Mouse (Mus musculus): ENCODE data around the gene B4galt1.

B4galt1 gene

DNA sequence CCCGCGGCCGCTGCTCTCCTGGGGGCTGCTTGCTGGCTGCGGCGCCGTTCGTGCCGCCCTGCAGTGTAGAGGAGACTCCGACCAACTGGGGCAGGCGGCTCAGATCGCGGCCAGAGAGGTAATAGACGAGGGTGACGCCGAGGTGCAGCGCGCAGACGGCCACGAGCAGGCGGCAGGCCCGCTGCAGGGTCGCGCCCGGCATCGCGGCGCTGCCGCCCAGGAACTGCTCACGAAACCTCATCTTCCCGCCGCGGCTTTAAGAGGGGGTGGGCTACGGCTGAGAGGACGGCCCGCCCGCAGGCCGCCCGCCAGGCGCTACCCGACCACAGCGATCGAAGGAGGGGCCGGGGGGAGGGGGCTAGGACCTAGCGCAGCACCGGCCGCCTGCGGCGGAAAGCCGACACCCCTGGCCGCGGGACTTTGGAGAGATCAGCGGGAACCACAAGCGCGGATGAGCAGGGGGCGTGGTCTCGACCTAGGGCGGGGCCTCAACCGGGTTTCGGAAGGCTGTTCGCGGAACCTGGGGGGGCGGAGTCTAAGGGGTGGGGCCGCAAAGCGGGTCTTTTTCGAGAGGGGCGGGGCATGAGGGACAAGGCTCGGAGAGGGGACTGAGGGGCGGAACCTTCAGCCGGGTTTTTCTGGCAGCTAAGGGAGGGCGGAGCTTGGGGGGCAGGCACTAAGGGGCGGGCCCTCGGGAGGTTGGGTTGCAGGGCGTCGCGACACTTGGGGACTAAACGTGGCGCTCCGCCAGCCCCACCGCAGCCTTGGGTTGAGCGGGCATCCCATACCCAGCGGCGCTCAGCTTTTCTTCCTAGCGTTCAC is at the start of gene B4galt1:
Gene B4galt1 (minus strand): TSS at position 441 of the 822 bp plus-strand sequence.
- peak; percentile 94 for DNase-seq

- no peak for DNase-seq
Measured at GRCm38 (mm10) chr4:40900612-40901011, 46.8 kb upstream of the B4galt1 start.

GRCm38 (mm10) chr4:40900071-40900470 is 46.3 kb upstream of the B4galt1 start:
- DNase-seq, result no peak

GRCm38 (mm10) chr4:40899264-40899663 is 45.5 kb upstream of the B4galt1 start:
- DNase-seq, result no peak

- DNase-seq, result no peak
Measured at GRCm38 (mm10) chr4:40898476-40899044, 44.8 kb upstream of the B4galt1 start.

- no peak for DNase-seq
Measured at GRCm38 (mm10) chr4:40895646-40896045, 41.8 kb upstream of the B4galt1 start.

- no peak for DNase-seq
Measured at GRCm38 (mm10) chr4:40895118-40895517, 41.3 kb upstream of the B4galt1 start.

DNA sequence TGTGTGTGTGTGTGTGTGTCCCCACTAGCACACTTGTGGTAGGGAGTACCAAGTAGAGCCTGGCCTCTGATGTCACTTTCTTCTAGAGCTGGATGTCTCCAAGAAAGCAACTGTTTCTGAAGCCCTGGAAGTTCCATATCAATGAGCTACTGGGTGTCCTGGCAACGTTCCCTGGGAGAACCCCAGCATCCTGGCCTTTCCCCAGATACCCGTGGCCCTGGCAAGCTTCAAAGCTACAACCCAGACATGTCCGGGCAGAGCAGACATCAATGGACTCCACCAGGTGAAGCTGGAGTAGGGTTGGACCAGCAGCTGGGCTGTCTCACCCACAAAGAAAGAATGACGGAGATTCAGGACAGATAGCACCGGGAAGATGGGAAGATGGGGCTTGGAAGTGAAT is 37.4 kb upstream of the B4galt1 start:
- DNase-seq, result no peak

GRCm38 (mm10) chr4:40889983-40890382 is 36.2 kb upstream of the B4galt1 start:
- DNase-seq, result peak; percentile 42

- DNase-seq, result no peak
Measured at GRCm38 (mm10) chr4:40889252-40889651, 35.4 kb upstream of the B4galt1 start.

DNA sequence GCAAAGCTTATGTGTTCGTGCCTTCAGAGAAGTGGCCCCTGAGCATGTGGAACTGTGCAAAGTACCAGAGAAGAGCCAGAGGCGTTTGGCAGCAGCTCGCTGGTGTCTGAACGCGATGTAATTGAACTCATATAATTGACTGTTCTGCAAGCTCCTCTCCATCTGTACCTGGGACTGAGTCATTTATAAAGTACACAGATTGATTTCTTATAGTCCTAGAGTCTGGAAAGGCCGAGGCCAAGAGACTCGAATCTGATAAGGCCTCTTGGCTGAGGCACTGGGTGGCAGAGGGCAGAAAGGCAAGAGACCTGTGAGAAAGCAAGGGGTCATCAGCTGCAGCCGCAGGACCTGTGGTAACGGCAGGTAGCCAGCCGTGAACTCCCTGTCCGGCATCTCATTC is 35.0 kb upstream of the B4galt1 start:
- DNase-seq, result no peak

DNA sequence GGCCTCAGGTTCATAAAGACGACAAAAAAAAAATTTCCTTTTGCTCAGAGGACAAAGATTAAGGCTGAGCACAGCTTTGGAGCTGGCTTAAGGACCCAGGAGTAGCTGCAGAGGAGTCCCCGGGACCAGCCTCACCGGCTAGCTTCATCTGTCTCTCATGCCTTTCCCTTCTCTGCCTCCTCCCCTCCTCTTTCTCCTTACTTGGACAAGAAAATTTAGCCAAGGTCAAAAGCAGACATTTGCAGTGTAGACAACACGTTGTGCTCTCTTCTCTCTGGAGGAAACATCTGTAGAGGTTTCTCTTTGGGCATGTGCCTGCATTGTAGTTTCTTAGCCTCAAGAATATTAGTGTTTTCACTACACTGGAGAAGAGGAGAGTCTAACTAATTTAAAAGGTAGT is 32.1 kb upstream of the B4galt1 start:
- DNase-seq, result no peak

DNA sequence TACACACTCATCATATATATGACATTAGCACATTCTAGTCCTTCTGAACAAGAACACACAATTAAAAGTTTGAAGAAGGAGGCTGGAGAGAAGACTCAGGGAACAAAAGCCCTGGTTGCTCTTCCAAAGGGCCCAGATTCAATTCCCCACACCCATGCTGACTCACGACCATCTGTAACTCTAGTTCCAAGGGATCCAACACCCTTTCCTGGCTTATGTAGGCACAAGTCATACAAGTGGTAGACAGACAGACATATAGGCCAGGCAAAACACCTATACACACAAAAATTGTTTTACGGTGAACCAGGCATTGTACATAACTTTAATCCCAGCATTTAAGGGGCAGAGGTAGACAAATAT is 31.3 kb upstream of the B4galt1 start:
- peak; percentile 56 for DNase-seq

DNA sequence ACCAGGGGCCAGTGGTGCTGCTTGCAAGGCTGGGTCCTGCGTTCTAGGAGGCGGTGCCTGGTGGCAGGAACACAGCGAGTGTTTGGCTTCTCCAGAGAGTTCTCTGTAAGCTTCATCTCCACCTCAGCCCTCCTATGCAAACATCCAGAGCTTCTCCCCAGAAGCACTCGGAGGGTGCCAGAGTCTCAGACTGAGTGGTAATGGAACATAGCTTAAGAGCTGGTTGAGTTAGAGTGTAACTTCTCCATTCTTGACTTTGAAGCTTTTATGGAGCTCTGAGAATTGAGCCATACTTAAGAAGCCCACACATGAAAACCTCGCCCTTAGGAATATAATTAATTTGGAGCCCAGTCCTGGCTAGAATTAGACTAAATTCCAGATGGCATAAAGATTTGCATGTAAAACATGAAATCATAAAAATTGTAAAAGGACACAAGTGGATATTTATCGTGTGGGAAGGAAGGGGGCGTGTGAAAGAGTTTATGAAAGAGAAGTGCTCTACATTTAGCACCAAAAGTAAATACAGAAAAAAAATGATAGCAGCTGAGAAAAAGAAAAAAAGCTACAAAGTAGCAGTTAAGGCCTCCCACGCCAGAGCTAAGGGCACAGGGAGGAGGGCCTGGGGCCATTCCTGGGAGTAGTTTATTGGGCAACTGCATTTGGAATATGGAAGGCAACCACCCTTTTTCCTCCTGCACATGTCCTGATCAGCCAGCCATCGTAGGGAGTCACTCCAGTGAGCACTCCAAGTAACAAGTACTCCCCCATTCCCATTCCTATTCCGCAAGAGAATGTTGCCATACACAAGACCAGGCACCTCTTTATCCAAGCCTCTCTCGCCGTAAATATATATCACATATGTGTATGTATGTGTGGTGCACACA is 30.7 kb upstream of the B4galt1 start:
- DNase-seq, result peak; percentile 43

DNA sequence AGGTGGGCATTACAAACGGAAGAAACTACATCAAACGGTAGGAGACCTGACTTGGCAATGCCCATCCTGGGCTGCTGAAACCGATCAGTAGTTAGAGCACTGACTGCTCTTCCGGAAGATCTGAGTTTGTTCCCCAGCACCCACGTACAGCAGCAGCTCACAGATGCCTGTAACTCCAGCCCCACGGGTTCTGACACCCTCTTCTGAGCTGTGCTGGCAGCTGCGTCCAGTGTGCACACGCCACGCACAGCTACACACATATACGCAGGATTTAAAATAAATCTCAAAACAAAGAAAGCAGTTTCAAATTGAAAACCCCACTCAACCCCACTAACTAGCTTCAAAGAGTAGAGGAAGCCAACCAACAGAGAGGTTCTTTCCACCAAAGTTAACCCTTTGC is 29.4 kb upstream of the B4galt1 start:
- no peak for DNase-seq

GRCm38 (mm10) chr4:40877528-40877927 is 23.7 kb upstream of the B4galt1 start:
- DNase-seq, result no peak

DNA sequence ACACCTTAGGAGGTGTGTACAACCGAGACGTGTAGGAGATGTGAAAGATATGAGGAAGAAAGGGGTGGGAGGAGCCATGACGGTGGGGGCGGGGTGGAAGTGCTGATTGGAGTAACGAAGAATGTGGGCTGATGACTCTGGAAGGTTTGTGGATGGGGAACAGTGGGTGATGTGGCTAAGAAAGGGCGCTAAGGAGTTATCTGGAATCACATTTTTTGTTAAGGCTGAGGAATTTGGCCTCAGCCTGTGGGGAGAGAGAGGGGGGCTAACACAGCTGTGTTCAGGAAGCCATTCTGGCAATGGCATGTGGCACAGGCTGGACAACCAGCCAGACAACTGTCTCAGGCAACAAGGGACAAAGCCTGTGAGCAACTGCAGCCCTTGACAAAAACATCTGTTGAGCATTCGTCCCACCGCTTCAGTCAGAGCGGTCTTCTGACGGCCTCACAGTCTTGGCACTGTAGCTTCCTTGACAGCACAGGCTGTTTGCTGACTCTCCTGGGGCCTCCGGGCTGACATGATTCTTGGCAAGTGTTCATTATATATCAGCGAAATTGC is 23.1 kb upstream of the B4galt1 start:
- no peak for DNase-seq

- DNase-seq, result peak; percentile 85
Measured at GRCm38 (mm10) chr4:40875842-40876241, 22.0 kb upstream of the B4galt1 start.

DNA sequence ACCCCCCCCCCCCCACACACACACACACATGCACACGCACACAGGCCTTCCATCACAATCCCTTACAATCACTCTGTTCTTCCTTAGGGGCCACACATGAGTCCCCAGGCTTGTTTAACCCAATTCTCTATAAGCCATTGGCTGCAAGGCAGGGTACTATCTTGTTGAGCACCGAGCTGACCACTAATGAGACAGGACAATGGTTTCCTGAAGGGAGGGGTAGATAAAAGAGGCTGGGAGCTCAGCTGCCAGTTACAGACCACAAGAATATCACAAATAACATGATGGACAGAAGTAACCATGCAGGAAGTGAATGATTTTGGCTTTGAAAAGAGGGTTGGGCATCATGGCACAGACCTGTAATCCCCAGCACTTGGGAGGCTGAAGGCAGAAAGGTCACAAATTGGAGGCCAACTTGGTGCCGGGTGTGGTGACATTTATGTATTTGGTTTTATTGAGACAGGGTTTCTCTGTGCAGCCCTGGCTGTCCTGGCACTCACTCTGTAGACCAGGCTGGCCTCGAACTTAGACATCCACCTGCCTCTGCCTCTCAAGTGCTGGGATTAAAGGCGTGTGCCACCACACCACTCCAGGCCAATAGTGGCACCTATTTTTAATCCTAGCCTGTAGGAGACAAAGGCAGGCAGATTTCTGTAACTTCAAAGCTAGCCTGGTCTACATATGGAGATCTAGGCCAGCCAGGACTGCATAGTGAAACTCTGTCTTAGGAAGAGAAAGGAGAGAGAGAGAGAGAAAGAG is 21.2 kb upstream of the B4galt1 start:
- no peak for DNase-seq

GRCm38 (mm10) chr4:40874151-40874600 is 20.4 kb upstream of the B4galt1 start:
- no peak for DNase-seq

DNA sequence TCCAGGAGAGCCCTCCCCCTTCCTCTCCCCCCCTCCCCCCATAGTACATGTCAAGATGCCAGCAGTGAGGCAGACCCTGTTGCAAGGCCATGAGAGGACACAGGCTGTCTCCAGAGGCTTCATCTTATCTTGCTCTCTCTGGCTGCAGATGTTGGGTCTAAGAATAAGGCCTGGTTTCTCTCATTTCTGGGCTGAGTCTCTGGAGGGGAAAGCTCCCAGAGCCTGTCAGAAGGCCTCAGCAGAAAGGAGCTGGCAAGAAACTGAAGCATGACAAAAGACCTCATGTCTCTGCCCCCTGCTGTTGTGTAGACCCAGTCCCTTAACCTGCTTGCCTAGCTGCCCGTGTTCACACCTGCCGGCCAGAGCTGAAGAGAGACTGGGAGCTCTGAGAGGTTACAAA is 19.5 kb upstream of the B4galt1 start:
- DNase-seq, result no peak

- no peak for DNase-seq
Measured at GRCm38 (mm10) chr4:40872129-40872528, 18.3 kb upstream of the B4galt1 start.

Data from right cerebral cortex, adult 18-20 months (tissue).